Mouse (Mus musculus): Measurements from ENCODE around the gene Pxdn. TPM values are rescaled to one million over a fixed set of nuclear protein-coding genes. Genes with fewer than 3 reads are reported as not detected.

The Pxdn gene
- polyA plus RNA-seq, 1 experiment, result 22.8 TPM

- H3K27me3 ChIP-seq (ENCODE audit: control insufficient read depth, insufficient read depth, insufficient read length), result no peaks in the 10 kb centered on the region
- no peak overlapping the region for H3K4me3 ChIP-seq (ENCODE audit: insufficient read depth, poor library complexity, severe bottlenecking)
- no peaks in the 10 kb centered on the region for H3K79me3 ChIP-seq (ENCODE audit: low read depth)
- H3ac ChIP-seq (ENCODE audit: control insufficient read depth, insufficient read length, low read depth), result no peak overlapping the region
- TF ChIP-seq USF1 (IDR thresholded peaks at IDR 0.05; ENCODE audit: low read depth), result no peak
- TF ChIP-seq MYOD1 (IDR thresholded peaks at IDR 0.05; ENCODE audit: control insufficient read depth, insufficient read length, low read depth), result no peak
- no peak for TF ChIP-seq CTCF (IDR thresholded peaks at IDR 0.05; ENCODE audit: control insufficient read depth, insufficient read depth, insufficient read length)
- no peak for TF ChIP-seq CEBPB (IDR thresholded peaks at IDR 0.05; ENCODE audit: low read depth)
- H3K79me2 ChIP-seq (ENCODE audit: control insufficient read depth, insufficient read depth), result no peaks in the 10 kb centered on the region
- H3K36me3 ChIP-seq (ENCODE audit: control insufficient read depth, insufficient read depth), result no peaks in the 10 kb centered on the region
These were observed 124.7 kb downstream of the Pxdn start for GRCm38 (mm10) chr12:30062118-30062505.

Other genes starting within 250 kb of the Pxdn start
- gene Tpo, start 195.0 kb downstream of the Pxdn start, polyA plus RNA-seq (2012; fragmentation: generic; extraction: Trizol), result not detected